Mouse (Mus musculus) liver, embryonic 12.5 days (tissue): ENCODE measurements at regions not wholly inside any gene's neighbourhood (a gene's known extent, or its start where the extent isn't known, plus 50 kb on each side); places are given as distances from the start of the nearest gene placed in this dataset.

Source experiments
- ATAC-seq: fragments of 200-750 bp; cut with Nextera tagmentation; 2 replicates; pipeline ENCODE4 v1.8.0; 2017; ENCODE audit warnings: moderate number of reproducible peaks, mild to moderate bottlenecking, moderate library complexity
- H3K27ac ChIP-seq: fragments of 300-500 bp; sonication (generic); 2 replicates; pipeline ENCODE4 v1.5.1; 2016; ENCODE audit warnings: mild to moderate bottlenecking
- H3K27me3 ChIP-seq: fragments of 300-500 bp; sonication (generic); replicated peaks from 2 replicates; pipeline ENCODE4 v1.6.1; 2016; ENCODE audit warnings: mild to moderate bottlenecking, moderate library complexity
- H3K36me3 ChIP-seq: fragments of 300-500 bp; sonication (generic); 2 replicates; pipeline ENCODE4 v1.6.1; 2016; ENCODE audit warnings: mild to moderate bottlenecking, moderate library complexity
- H3K4me1 ChIP-seq: fragments of 300-500 bp; sonication (generic); 2 replicates; pipeline ENCODE4 v1.6.1; 2016
- H3K4me2 ChIP-seq: fragments of 300-500 bp; sonication (generic); 2 replicates; pipeline ENCODE4 v1.6.1; 2016; ENCODE audit warnings: mild to moderate bottlenecking, moderate library complexity
- H3K4me3 ChIP-seq: fragments of 300-500 bp; sonication (generic); 2 replicates; pipeline ENCODE4 v1.5.1; 2016; ENCODE audit warnings: mild to moderate bottlenecking, moderate library complexity
- H3K9ac ChIP-seq: fragments of 300-500 bp; sonication (generic); 2 replicates; pipeline ENCODE4 v1.6.1; 2016; ENCODE audit warnings: mild to moderate bottlenecking, moderate library complexity
- H3K9me3 ChIP-seq: fragments of 300-500 bp; sonication (generic); replicated peaks from 2 replicates; pipeline ENCODE4 v1.6.1; 2016; ENCODE audit warnings: mild to moderate bottlenecking, moderate library complexity
- WGBS: fragments of 180-500 bp; shearing (Covaris S2); methylation state at CpG from one replicate; pipeline ENCODE4 v1.1.7; 2016; ENCODE audit not compliant: insufficient replicate concordance; 5-methylcytosine and 5-hydroxymethylcytosine counted together

GRCm38 (mm10) chr16:90599329-90599870, 127.8 kb downstream of the Mis18a start:
- no peaks in the 10 kb centered on the region for H3K36me3 ChIP-seq
- H3K4me1 ChIP-seq, result no peaks in the 10 kb centered on the region
- H3K4me3 ChIP-seq, result no peak overlapping the region
- ATAC-seq, result no peak
- no peaks in the 10 kb centered on the region for H3K27me3 ChIP-seq
- no peak overlapping the region for H3K9ac ChIP-seq
- no peak overlapping the region for H3K4me2 ChIP-seq
- no peaks in the 10 kb centered on the region for H3K9me3 ChIP-seq
- 55% methylated on average over 7 of the region's 7 CpGs for WGBS
- no peak overlapping the region for H3K27ac ChIP-seq

DNA sequence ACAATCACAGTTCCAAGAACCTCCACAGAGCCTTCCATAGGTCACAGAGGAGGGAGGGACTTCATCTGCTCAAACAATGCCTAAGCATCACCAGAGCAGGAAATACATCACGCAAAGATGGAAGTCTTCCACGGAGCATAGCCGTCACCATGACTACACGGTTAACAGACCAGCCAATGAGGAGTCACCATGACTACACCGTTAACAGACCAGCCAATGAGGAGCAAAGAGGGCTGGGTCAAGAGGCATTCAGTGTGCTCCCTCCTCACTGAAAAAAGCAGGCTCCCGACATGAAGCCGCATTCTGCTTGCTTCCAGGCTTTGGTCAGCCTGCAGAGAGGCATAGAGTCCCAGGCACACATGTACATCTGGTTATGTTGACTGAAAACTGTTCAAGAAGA, 128.5 kb downstream of the Mis18a start:
- H3K27ac ChIP-seq, result no peak overlapping the region
- H3K9me3 ChIP-seq, result no peaks in the 10 kb centered on the region
- H3K36me3 ChIP-seq, result no peaks in the 10 kb centered on the region
- H3K9ac ChIP-seq, result no peak overlapping the region
- 61% methylated on average over 7 of the region's 7 CpGs for WGBS
- ATAC-seq, result no peak
- no peak overlapping the region for H3K4me2 ChIP-seq
- no peak overlapping the region for H3K4me3 ChIP-seq
- no peaks in the 10 kb centered on the region for H3K4me1 ChIP-seq
- H3K27me3 ChIP-seq, result no peaks in the 10 kb centered on the region

DNA sequence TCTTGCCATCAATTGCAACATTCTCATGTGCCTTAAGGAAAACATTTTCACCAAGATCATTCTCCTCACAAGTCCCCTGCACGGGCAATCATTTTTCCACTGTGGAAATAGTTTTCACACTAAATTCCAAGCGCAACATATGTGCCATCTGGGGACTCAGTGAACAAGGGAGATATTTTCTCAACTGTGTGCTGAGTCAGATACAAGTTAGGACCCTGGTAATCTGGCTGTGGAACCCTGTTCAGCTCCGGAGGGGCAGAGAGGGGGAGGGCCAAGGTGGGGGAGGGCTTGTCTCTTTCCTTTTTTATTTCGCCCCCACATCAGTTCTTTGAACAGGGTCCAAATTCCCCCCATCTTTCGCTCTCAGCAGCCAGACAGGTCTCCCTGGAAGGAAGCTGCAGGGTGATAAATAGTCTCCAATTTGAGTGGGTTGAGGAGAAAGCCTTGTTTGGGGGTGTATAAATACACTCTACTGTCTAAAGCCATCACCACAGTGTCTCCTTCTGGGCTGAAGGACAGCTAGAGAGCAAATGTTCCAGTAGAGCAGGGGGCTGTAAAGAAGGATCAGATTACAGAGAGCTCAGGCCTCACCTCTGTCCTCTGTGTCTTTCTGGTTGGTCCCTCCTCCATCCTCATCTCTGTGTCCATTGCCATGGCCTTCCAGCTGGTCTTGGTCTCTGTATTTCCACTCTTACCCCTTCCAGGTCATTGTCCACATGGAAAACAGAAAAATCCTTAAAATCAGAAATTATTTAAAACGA, 134.3 kb downstream of the Mis18a start:
- H3K4me3 ChIP-seq, result no peak overlapping the region
- 53% methylated on average over 6 of the region's 6 CpGs for WGBS
- no peak overlapping the region for H3K4me2 ChIP-seq
- no peaks in the 10 kb centered on the region for H3K9me3 ChIP-seq
- no peak overlapping the region for H3K27ac ChIP-seq
- H3K27me3 ChIP-seq, result no peaks in the 10 kb centered on the region
- no peaks in the 10 kb centered on the region for H3K4me1 ChIP-seq
- ATAC-seq, result no peak
- H3K36me3 ChIP-seq, result no peaks in the 10 kb centered on the region
- no peak overlapping the region for H3K9ac ChIP-seq

GRCm38 (mm10) chr16:90585171-90585570, 142.0 kb downstream of the Mis18a start:
- H3K9ac ChIP-seq, result no peak overlapping the region
- H3K9me3 ChIP-seq, result no peaks in the 10 kb centered on the region
- 65% methylated on average over 7 of the region's 7 CpGs for WGBS
- H3K4me3 ChIP-seq, result no peak overlapping the region
- no peaks in the 10 kb centered on the region for H3K36me3 ChIP-seq
- no peaks in the 10 kb centered on the region for H3K27me3 ChIP-seq
- no peaks in the 10 kb centered on the region for H3K4me1 ChIP-seq
- no peak overlapping the region for H3K27ac ChIP-seq
- no peak for ATAC-seq
- no peak overlapping the region for H3K4me2 ChIP-seq

DNA sequence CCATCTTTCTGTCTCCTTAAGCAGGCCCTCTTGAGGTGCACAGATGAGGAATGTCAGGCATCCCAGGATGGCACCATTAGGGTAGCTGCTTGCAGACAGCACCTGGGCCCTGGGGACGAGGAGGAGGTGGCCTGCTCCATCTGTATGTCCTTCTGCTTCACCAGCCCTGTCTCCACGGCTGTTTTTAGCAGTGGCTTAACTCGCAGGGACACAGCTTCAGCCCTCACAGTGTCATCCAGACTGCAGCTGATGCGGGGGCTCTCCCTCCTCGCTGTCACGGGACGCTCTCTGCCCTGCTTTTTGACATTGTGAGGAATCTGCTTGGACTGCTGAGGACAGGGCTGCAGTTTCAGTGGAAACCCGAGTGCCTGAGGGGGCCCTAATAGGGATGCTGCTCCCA, 146.8 kb downstream of the Mis18a start:
- Histone ChIP-seq H3K4me3 (no peak overlapping the region), H3K4me2 (no peak overlapping the region), H3K27me3 (no peaks in the 10 kb centered on the region), H3K36me3 (no peaks in the 10 kb centered on the region), H3K27ac (no peak overlapping the region), H3K9me3 (no peaks in the 10 kb centered on the region), H3K9ac (no peak overlapping the region), H3K4me1 (no peaks in the 10 kb centered on the region)
- WGBS, result 43% methylated on average over 8 of the region's 8 CpGs
- no peak for ATAC-seq

- Histone ChIP-seq H3K9ac (no peak overlapping the region), H3K9me3 (no peaks in the 10 kb centered on the region), H3K27me3 (no peaks in the 10 kb centered on the region), H3K4me3 (no peak overlapping the region), H3K36me3 (no peaks in the 10 kb centered on the region), H3K27ac (no peak overlapping the region), H3K4me1 (no peaks in the 10 kb centered on the region), H3K4me2 (no peak overlapping the region)
- ATAC-seq, result no peak
Measured at GRCm38 (mm10) chr16:90571107-90571506, 156.1 kb downstream of the Mis18a start.

DNA sequence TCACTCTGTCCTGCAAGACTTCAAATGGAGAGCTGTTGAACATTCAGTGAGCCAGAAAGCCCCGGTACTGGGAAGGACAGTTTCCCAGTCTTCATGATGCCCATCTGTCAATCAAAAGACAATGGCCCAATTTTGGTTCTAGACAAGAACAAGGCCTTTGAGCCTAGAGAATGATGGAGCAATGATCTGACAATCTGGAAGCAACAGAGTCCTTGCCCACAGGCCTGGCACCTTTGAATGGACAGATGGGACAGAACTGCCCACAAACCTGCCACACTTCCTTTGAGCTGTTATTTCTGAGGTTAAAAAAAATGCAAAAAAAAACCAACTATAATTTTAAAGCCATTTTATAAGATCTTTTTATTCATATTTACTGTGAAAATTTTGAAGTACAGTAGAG, 157.4 kb downstream of the Mis18a start:
- H3K36me3 ChIP-seq, result no peaks in the 10 kb centered on the region
- H3K27me3 ChIP-seq, result no peaks in the 10 kb centered on the region
- no peak overlapping the region for H3K9ac ChIP-seq
- H3K4me1 ChIP-seq, result no peaks in the 10 kb centered on the region
- WGBS, result 70% methylated on average over 1 of the region's 1 CpGs
- H3K4me3 ChIP-seq, result no peak overlapping the region
- H3K9me3 ChIP-seq, result no peaks in the 10 kb centered on the region
- H3K4me2 ChIP-seq, result no peak overlapping the region
- H3K27ac ChIP-seq, result no peak overlapping the region
- no peak for ATAC-seq

GRCm38 (mm10) chr16:90565182-90565581, 162.0 kb downstream of the Mis18a start:
- WGBS, result 48% methylated on average over 2 of the region's 2 CpGs
- Histone ChIP-seq H3K36me3 (no peaks in the 10 kb centered on the region), H3K9ac (no peak overlapping the region), H3K27me3 (no peaks in the 10 kb centered on the region), H3K27ac (no peak overlapping the region), H3K9me3 (no peaks in the 10 kb centered on the region), H3K4me3 (no peak overlapping the region), H3K4me2 (no peak overlapping the region), H3K4me1 (no peaks in the 10 kb centered on the region)
- ATAC-seq, result no peak

- H3K9me3 ChIP-seq, result no peaks in the 10 kb centered on the region
- ATAC-seq, result no peak
Measured at GRCm38 (mm10) chr16:90553120-90553519, 167.3 kb downstream of the Hunk start.

GRCm38 (mm10) chr16:90551041-90551440, 165.2 kb downstream of the Hunk start:
- no peak for ATAC-seq
- Histone ChIP-seq H3K9me3 (no peaks in the 10 kb centered on the region), H3K36me3 (no peaks in the 10 kb centered on the region), H3K4me1 (no peaks in the 10 kb centered on the region), H3K4me3 (no peak overlapping the region), H3K27me3 (no peaks in the 10 kb centered on the region), H3K9ac (no peak overlapping the region), H3K27ac (no peak overlapping the region), H3K4me2 (no peak overlapping the region)
- 54% methylated on average over 3 of the region's 3 CpGs for WGBS

More at GRCm38 (mm10) chr16:90553120-90553519, 167.3 kb downstream of the Hunk start:
- Histone ChIP-seq H3K27ac (no peak overlapping the region), H3K36me3 (no peaks in the 10 kb centered on the region), H3K4me1 (no peaks in the 10 kb centered on the region), H3K27me3 (no peaks in the 10 kb centered on the region), H3K4me3 (no peak overlapping the region), H3K9ac (no peak overlapping the region), H3K4me2 (no peak overlapping the region)
- 79% methylated on average over 7 of the region's 7 CpGs for WGBS

DNA sequence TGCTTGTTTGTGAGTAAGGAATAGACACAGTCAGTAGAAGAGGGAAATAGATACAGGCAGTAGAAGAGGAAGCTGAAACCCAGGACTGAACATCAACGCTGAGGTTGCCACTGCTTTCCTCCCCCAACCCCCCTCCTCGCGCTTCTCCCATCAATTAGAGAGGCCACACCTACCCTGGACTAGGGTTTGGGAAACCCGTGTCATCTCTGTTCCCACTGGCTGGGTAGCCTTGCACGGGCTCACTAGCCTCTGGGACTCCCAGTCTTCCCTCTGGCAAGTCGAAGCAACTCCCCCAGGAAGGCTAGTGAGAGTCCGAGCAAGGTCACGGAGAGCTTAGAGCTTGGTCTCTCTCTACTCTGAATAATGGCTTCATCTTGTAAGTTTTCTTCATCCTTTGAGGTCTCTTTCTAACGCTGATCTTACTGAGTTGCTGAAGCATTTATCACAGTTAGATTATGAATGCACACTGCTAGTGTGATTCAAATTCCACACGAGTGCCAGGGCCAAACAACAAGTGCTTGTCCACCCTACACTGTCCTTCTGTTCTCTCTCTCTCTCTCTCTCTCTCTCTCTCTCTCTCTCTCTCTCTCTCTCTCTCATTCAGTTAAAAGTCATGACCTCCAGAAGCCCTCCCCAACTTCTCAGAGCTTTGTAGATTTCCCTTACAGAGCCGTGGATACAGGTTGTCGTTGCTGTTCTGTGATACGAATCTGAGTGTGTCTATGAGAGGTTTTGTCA, 164.4 kb downstream of the Hunk start:
- Histone ChIP-seq H3K9ac (no peak overlapping the region), H3K4me3 (no peak overlapping the region), H3K27me3 (no peaks in the 10 kb centered on the region), H3K36me3 (no peaks in the 10 kb centered on the region), H3K4me2 (no peak overlapping the region), H3K9me3 (no peaks in the 10 kb centered on the region), H3K27ac (no peak overlapping the region), H3K4me1 (no peaks in the 10 kb centered on the region)
- WGBS, result 55% methylated on average over 13 of the region's 13 CpGs
- ATAC-seq, result no peak
